Mouse (Mus musculus) bone marrow macrophage, adult 2 months (primary cell): ENCODE results near the gene Manbal. TPM values are rescaled to one million over a fixed set of nuclear protein-coding genes. Genes with fewer than 3 reads are reported as not detected.

Experiments used
- H3K27ac ChIP-seq: 2 replicates; pipeline ENCODE4 v1.5.1; 2012; ENCODE audit warnings: low read depth, low read length; ENCODE audit not compliant: insufficient read depth
- H3K4me1 ChIP-seq: 2 replicates; pipeline ENCODE4 v1.6.1; 2012; ENCODE audit warnings: low read length; ENCODE audit not compliant: control insufficient read depth, insufficient read depth
- H3K4me3 ChIP-seq: 2 replicates; pipeline ENCODE4 v1.5.1; 2012; ENCODE audit warnings: mild to moderate bottlenecking, low read length, moderate library complexity; ENCODE audit not compliant: insufficient read depth
- CTCF ChIP-seq: IDR thresholded peaks from 2 replicates; pipeline ENCODE4 v1.5.1; 2012; ENCODE audit warnings: low read depth, mild to moderate bottlenecking, low read length, moderate library complexity
- POLR2A ChIP-seq: IDR thresholded peaks from 2 replicates; pipeline ENCODE4 v1.6.1; 2012; ENCODE audit warnings: mild to moderate bottlenecking, low read depth, low read length, borderline replicate concordance
- polyA plus RNA-seq: library from polyadenylated mRNA; stranded (reverse); fragments of >200 nt; gene quantifications from 2 replicates; pipeline ENCODE4 v1.2.4, GENCODE M21; 2012; ENCODE audit not compliant: missing spikeins, insufficient read depth, insufficient read length

Manbal gene
- polyA plus RNA-seq, result 32.7 and 33.5 TPM in 2 replicates

- H3K4me3 ChIP-seq, result peak within 1 kb of the TSS; percentile 81
- H3K4me1 ChIP-seq, result peaks cover 26% of the 10 kb centered on the region
- peak within 1 kb of the TSS; percentile 96 for H3K27ac ChIP-seq
- TF ChIP-seq CTCF, result no peak; the same call in 1 of the 2 replicates
- no peak for TF ChIP-seq POLR2A
These were observed at the start of gene Manbal for GRCm38 (mm10) chr2:157367184-157367893. Manbal (plus strand) TSS chr2:157367594.

GRCm38 (mm10) chr2:157320135-157320534 is 47.3 kb upstream of the Manbal start:
- Histone ChIP-seq H3K4me1 (peaks cover 4% of the 10 kb centered on the region; the same call in 1 of the 2 replicates), H3K4me3 (no peak overlapping the region), H3K27ac (no peak overlapping the region)
- TF ChIP-seq POLR2A, result no peak
- no peak for TF ChIP-seq CTCF

GRCm38 (mm10) chr2:157320886-157321285 is 46.5 kb upstream of the Manbal start:
- peaks cover 4% of the 10 kb centered on the region; the same call in 1 of the 2 replicates for H3K4me1 ChIP-seq
- H3K4me3 ChIP-seq, result no peak overlapping the region
- TF ChIP-seq POLR2A, result no peak
- no peak for TF ChIP-seq CTCF
- H3K27ac ChIP-seq, result no peak overlapping the region

GRCm38 (mm10) chr2:157322029-157322766 is 45.2 kb upstream of the Manbal start:
- Histone ChIP-seq H3K4me3 (no peak overlapping the region), H3K27ac (no peak overlapping the region), H3K4me1 (peaks cover 4% of the 10 kb centered on the region; the same call in 1 of the 2 replicates)
- TF ChIP-seq CTCF (no peak), POLR2A (no peak)

- no peak for TF ChIP-seq CTCF
- Histone ChIP-seq H3K4me3 (no peak overlapping the region), H3K4me1 (peaks cover 4% of the 10 kb centered on the region; the same call in 1 of the 2 replicates), H3K27ac (no peak overlapping the region)
These were observed 42.2 kb upstream of the Manbal start for GRCm38 (mm10) chr2:157325238-157325637.

- peaks cover 4% of the 10 kb centered on the region; the same call in 1 of the 2 replicates for H3K4me1 ChIP-seq
- H3K27ac ChIP-seq, result no peak overlapping the region
- TF ChIP-seq CTCF, result no peak
- TF ChIP-seq POLR2A, result no peak
- H3K4me3 ChIP-seq, result no peak overlapping the region
These were observed 39.3 kb upstream of the Manbal start for GRCm38 (mm10) chr2:157328106-157328505.

GRCm38 (mm10) chr2:157328570-157328969 is 38.8 kb upstream of the Manbal start:
- TF ChIP-seq POLR2A (no peak), CTCF (no peak)
- Histone ChIP-seq H3K27ac (no peak overlapping the region), H3K4me3 (no peak overlapping the region), H3K4me1 (peaks cover 4% of the 10 kb centered on the region; the same call in 1 of the 2 replicates)

GRCm38 (mm10) chr2:157332059-157332458 is 35.3 kb upstream of the Manbal start:
- Histone ChIP-seq H3K27ac (no peak overlapping the region), H3K4me1 (no peaks in the 10 kb centered on the region; the same call in 1 of the 2 replicates), H3K4me3 (no peak overlapping the region)
- TF ChIP-seq POLR2A (no peak), CTCF (no peak)

GRCm38 (mm10) chr2:157338663-157339062 is 28.7 kb upstream of the Manbal start:
- no peak for TF ChIP-seq POLR2A
- TF ChIP-seq CTCF, result peak; percentile 48; the same call in 1 of the 2 replicates

GRCm38 (mm10) chr2:157339532-157339931 is 27.9 kb upstream of the Manbal start:
- no peak for TF ChIP-seq POLR2A
- TF ChIP-seq CTCF, result no peak
- Histone ChIP-seq H3K4me1 (peaks cover 2% of the 10 kb centered on the region; the same call in 1 of the 2 replicates), H3K27ac (no peak overlapping the region), H3K4me3 (no peak overlapping the region)

More at GRCm38 (mm10) chr2:157338663-157339062, 28.7 kb upstream of the Manbal start:
- Histone ChIP-seq H3K27ac (no peak overlapping the region), H3K4me3 (no peak overlapping the region), H3K4me1 (peaks cover 2% of the 10 kb centered on the region; the same call in 1 of the 2 replicates)
